Mouse (Mus musculus) C2C12 (cell line): ENCODE measurements at regions not wholly inside any gene's neighbourhood (a gene's known extent, or its start where the extent isn't known, plus 50 kb on each side); places are given as distances from the start of the nearest gene placed in this dataset.

Source experiments
- H3K27me3 ChIP-seq: one replicate; pipeline ENCODE4 v1.6.1; 2011; ENCODE audit not compliant: control insufficient read depth, insufficient read depth, insufficient read length
- H3K36me3 ChIP-seq: one replicate; pipeline ENCODE4 v1.6.1; 2011; ENCODE audit not compliant: control insufficient read depth, insufficient read depth
- H3K4me3 ChIP-seq: one replicate; pipeline ENCODE4 v1.5.1; 2011; ENCODE audit warnings: mild to moderate bottlenecking, control low read depth; ENCODE audit not compliant: poor library complexity, insufficient read depth, severe bottlenecking
- H3K79me2 ChIP-seq: one replicate; pipeline ENCODE4 v1.6.1; 2011; ENCODE audit not compliant: control insufficient read depth, insufficient read depth
- H3K79me3 ChIP-seq: one replicate; pipeline ENCODE4 v1.6.1; 2011; ENCODE audit warnings: low read depth, control low read depth
- H3ac ChIP-seq: one replicate; pipeline ENCODE3; 2011; ENCODE audit warnings: low read depth; ENCODE audit not compliant: control insufficient read depth, insufficient read length
- CEBPB ChIP-seq: IDR thresholded peaks from one replicate; pipeline ENCODE4 v1.6.1; 2011; ENCODE audit warnings: low read depth, mild to moderate bottlenecking, control low read depth, moderate library complexity
- CTCF ChIP-seq: IDR thresholded peaks from one replicate; pipeline ENCODE4 v1.5.1; 2011; ENCODE audit not compliant: control insufficient read depth, insufficient read depth, insufficient read length
- FOSL1 ChIP-seq: IDR thresholded peaks from one replicate; pipeline ENCODE4 v1.8.0; 2011; ENCODE audit warnings: mild to moderate bottlenecking, low read length; ENCODE audit not compliant: poor library complexity, insufficient read depth, severe bottlenecking
- MAX ChIP-seq: IDR thresholded peaks from one replicate; pipeline ENCODE4 v1.6.1; 2011; ENCODE audit warnings: mild to moderate bottlenecking, control low read depth
- MYOD1 ChIP-seq: IDR thresholded peaks from one replicate; pipeline ENCODE4 v1.6.1; 2011; ENCODE audit warnings: low read depth; ENCODE audit not compliant: control insufficient read depth, insufficient read length
- MYOG ChIP-seq: IDR thresholded peaks from one replicate; pipeline ENCODE4 v1.6.1; 2011; ENCODE audit not compliant: control insufficient read depth, insufficient read length; ENCODE audit errors: extremely low read depth
- USF1 ChIP-seq: IDR thresholded peaks from one replicate; pipeline ENCODE4 v1.6.1; 2011; ENCODE audit warnings: low read depth, mild to moderate bottlenecking, control low read depth, moderate library complexity

GRCm38 (mm10) chr15:94090644-94091043, 374.6 kb downstream of the Adamts20 start:
- Histone ChIP-seq H3K79me3 (no peaks in the 10 kb centered on the region), H3K79me2 (no peaks in the 10 kb centered on the region), H3K4me3 (no peak overlapping the region), H3K27me3 (no peaks in the 10 kb centered on the region), H3K36me3 (no peaks in the 10 kb centered on the region), H3ac (no peak overlapping the region)
- no peak for TF ChIP-seq FOSL1
- TF ChIP-seq MYOG: no peak
- no peak for TF ChIP-seq MAX

GRCm38 (mm10) chr15:94089856-94090255, 375.4 kb downstream of the Adamts20 start:
- TF ChIP-seq CEBPB: no peak
- no peak for TF ChIP-seq CTCF
- TF ChIP-seq MYOD1: no peak
- TF ChIP-seq FOSL1: no peak
- TF ChIP-seq MAX: no peak
- no peak for TF ChIP-seq MYOG
- TF ChIP-seq USF1: no peak
- Histone ChIP-seq H3K36me3 (no peaks in the 10 kb centered on the region), H3K79me2 (no peaks in the 10 kb centered on the region), H3ac (no peak overlapping the region), H3K79me3 (no peaks in the 10 kb centered on the region), H3K27me3 (no peaks in the 10 kb centered on the region), H3K4me3 (no peak overlapping the region)

- no peaks in the 10 kb centered on the region for H3K36me3 ChIP-seq
Observed at GRCm38 (mm10) chr15:94082369-94082768, 382.8 kb downstream of the Adamts20 start.

GRCm38 (mm10) chr15:94077056-94077455, 388.2 kb downstream of the Adamts20 start:
- H3K79me3 ChIP-seq: no peaks in the 10 kb centered on the region
- TF ChIP-seq FOSL1 (no peak), CEBPB (no peak), CTCF (no peak), MAX (no peak), MYOG (no peak), USF1 (no peak), MYOD1 (no peak)
- H3K36me3 ChIP-seq: no peaks in the 10 kb centered on the region
- H3K4me3 ChIP-seq: no peak overlapping the region
- H3ac ChIP-seq: no peak overlapping the region
- no peaks in the 10 kb centered on the region for H3K27me3 ChIP-seq
- H3K79me2 ChIP-seq: no peaks in the 10 kb centered on the region

More at GRCm38 (mm10) chr15:94082369-94082768, 382.8 kb downstream of the Adamts20 start:
- H3K79me2 ChIP-seq: no peaks in the 10 kb centered on the region
- no peaks in the 10 kb centered on the region for H3K79me3 ChIP-seq
- H3ac ChIP-seq: no peak overlapping the region
- no peak overlapping the region for H3K4me3 ChIP-seq
- H3K27me3 ChIP-seq: no peaks in the 10 kb centered on the region
- TF ChIP-seq USF1: no peak
- no peak for TF ChIP-seq CTCF
- no peak for TF ChIP-seq CEBPB
- no peak for TF ChIP-seq MAX

- H3K4me3 ChIP-seq: no peak overlapping the region
Observed at GRCm38 (mm10) chr15:94074161-94074950, 390.9 kb downstream of the Adamts20 start.

GRCm38 (mm10) chr15:94067721-94068120, 397.5 kb downstream of the Adamts20 start:
- no peaks in the 10 kb centered on the region for H3K79me2 ChIP-seq
- H3ac ChIP-seq: no peak overlapping the region
- H3K27me3 ChIP-seq: no peaks in the 10 kb centered on the region
- no peaks in the 10 kb centered on the region for H3K36me3 ChIP-seq
- TF ChIP-seq USF1 (no peak), MYOG (no peak), MAX (no peak), MYOD1 (no peak), CTCF (no peak), FOSL1 (no peak), CEBPB (no peak)
- H3K4me3 ChIP-seq: no peak overlapping the region
- H3K79me3 ChIP-seq: no peaks in the 10 kb centered on the region

More at GRCm38 (mm10) chr15:94074161-94074950, 390.9 kb downstream of the Adamts20 start:
- TF ChIP-seq MYOD1 (no peak), FOSL1 (no peak), USF1 (no peak), CEBPB (no peak), CTCF (no peak), MAX (no peak), MYOG (no peak)
- no peak overlapping the region for H3ac ChIP-seq
- H3K36me3 ChIP-seq: no peaks in the 10 kb centered on the region
- no peaks in the 10 kb centered on the region for H3K27me3 ChIP-seq
- no peaks in the 10 kb centered on the region for H3K79me3 ChIP-seq
- no peaks in the 10 kb centered on the region for H3K79me2 ChIP-seq
